Mouse (Mus musculus): ENCODE data around the gene Gm45716. TPM values are rescaled to one million over a fixed set of nuclear protein-coding genes. Genes with fewer than 3 reads are reported as not detected.

The Gm45716 gene
- total and polyA plus RNA-seq, 2 experiments from 2014 or later: 10.0 to 23.6 TPM

DNA sequence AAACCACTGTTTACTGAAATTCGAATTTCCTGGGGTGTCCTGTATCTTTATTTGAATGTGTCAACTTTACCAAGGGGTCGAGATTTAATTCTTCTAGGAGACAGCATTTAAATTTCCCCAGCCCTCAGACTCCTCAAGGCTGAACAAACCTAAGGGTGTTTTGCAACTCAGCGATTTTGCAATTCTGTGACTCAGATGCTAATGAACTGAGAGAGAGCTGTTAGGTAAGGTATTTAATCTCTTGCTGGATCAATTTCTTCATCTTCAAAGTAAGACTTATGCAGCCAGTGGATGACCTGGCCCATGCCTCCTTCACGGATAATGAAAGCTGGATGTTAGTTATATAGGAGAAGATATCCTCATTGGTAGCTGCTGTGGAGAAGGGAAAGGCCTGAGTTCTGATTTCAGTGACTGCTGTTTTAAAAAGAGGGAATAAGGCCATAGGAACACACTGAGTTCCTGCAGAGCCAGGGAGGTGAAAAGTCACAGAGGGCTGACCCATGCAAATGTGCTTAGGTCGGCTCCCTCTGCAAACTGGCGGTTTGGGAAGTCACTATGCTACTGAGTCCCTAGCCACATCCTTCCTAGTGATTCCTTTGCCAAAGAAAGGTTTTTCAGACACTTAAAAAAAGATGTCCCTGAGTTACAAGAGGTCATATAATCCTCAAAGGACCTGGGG, 53.3 kb downstream of the Gm45716 start:
- H3K4me3 ChIP-seq (ENCODE audit: low read depth, low read length): no peak overlapping the region
- H3K36me3 ChIP-seq (ENCODE audit: insufficient read depth, low read length): no peaks in the 10 kb centered on the region
- no peak for ATAC-seq (ENCODE audit: low FRiP score)
- 24% methylated on average over 6 of the region's 6 CpGs for WGBS
- H3K27ac ChIP-seq (ENCODE audit: low read depth, low read length): no peak overlapping the region
- no peak for TF ChIP-seq CTCF (IDR thresholded peaks at IDR 0.05)
- no peaks in the 10 kb centered on the region for H3K27me3 ChIP-seq (ENCODE audit: insufficient read depth, low read length)
- H3K9me3 ChIP-seq (ENCODE audit: low read length): no peaks in the 10 kb centered on the region
- no peaks in the 10 kb centered on the region for H3K4me1 ChIP-seq (ENCODE audit: insufficient read depth, low read length)
- H3K4me2 ChIP-seq (ENCODE audit: low read depth, low read length, poor library complexity, severe bottlenecking): no peak overlapping the region
- DNase-seq (ENCODE audit: low spot score): no peak
- no peak overlapping the region for H3K9ac ChIP-seq (replicated peaks; ENCODE audit: low read length, poor library complexity, severe bottlenecking)

- no peaks in the 10 kb centered on the region for H3K4me1 ChIP-seq (ENCODE audit: insufficient read depth, low read length)
- 95% methylated on average over 2 of the region's 2 CpGs for WGBS
- no peaks in the 10 kb centered on the region for H3K9me3 ChIP-seq (ENCODE audit: low read length)
- no peak overlapping the region for H3K4me3 ChIP-seq (ENCODE audit: low read depth, low read length)
- H3K27me3 ChIP-seq (ENCODE audit: insufficient read depth, low read length): no peaks in the 10 kb centered on the region
- H3K27ac ChIP-seq (ENCODE audit: low read depth, low read length): no peak overlapping the region
- no peak overlapping the region for H3K9ac ChIP-seq (replicated peaks; ENCODE audit: low read length, poor library complexity, severe bottlenecking)
- ATAC-seq (ENCODE audit: low FRiP score) (no peak), DNase-seq (ENCODE audit: low spot score) (no peak)
- no peak overlapping the region for H3K4me2 ChIP-seq (ENCODE audit: low read depth, low read length, poor library complexity, severe bottlenecking)
- H3K36me3 ChIP-seq (ENCODE audit: insufficient read depth, low read length): no peaks in the 10 kb centered on the region
- TF ChIP-seq CTCF (IDR thresholded peaks at IDR 0.05): no peak
These were observed 54.4 kb downstream of the Gm45716 start for GRCm38 (mm10) chr11:90241874-90242273.

- Histone ChIP-seq H3K4me2 (ENCODE audit: low read depth, low read length, poor library complexity, severe bottlenecking) (no peak overlapping the region), H3K9me3 (ENCODE audit: low read length) (no peaks in the 10 kb centered on the region), H3K4me1 (ENCODE audit: insufficient read depth, low read length) (no peaks in the 10 kb centered on the region), H3K27ac (ENCODE audit: low read depth, low read length) (no peak overlapping the region), H3K4me3 (ENCODE audit: low read depth, low read length) (no peak overlapping the region), H3K27me3 (ENCODE audit: insufficient read depth, low read length) (no peaks in the 10 kb centered on the region), H3K36me3 (ENCODE audit: insufficient read depth, low read length) (no peaks in the 10 kb centered on the region), H3K9ac (replicated peaks; ENCODE audit: low read length, poor library complexity, severe bottlenecking) (no peak overlapping the region)
- WGBS: 88% methylated on average over 2 of the region's 2 CpGs
- no peak for ATAC-seq (ENCODE audit: low FRiP score)
- no peak for DNase-seq (ENCODE audit: low spot score)
- no peak for TF ChIP-seq CTCF (IDR thresholded peaks at IDR 0.05)
These were observed 55.8 kb downstream of the Gm45716 start for GRCm38 (mm10) chr11:90243300-90243699.

- no peaks in the 10 kb centered on the region for H3K36me3 ChIP-seq (ENCODE audit: insufficient read depth, low read length)
- H3K9ac ChIP-seq (replicated peaks; ENCODE audit: low read length, poor library complexity, severe bottlenecking): no peak overlapping the region
- H3K4me2 ChIP-seq (ENCODE audit: low read depth, low read length, poor library complexity, severe bottlenecking): no peak overlapping the region
- no peak for TF ChIP-seq CTCF (IDR thresholded peaks at IDR 0.05)
- no peaks in the 10 kb centered on the region for H3K9me3 ChIP-seq (ENCODE audit: low read length)
- DNase-seq (ENCODE audit: low spot score): no peak
- H3K27me3 ChIP-seq (ENCODE audit: insufficient read depth, low read length): no peaks in the 10 kb centered on the region
- H3K4me1 ChIP-seq (ENCODE audit: insufficient read depth, low read length): no peaks in the 10 kb centered on the region
- ATAC-seq (ENCODE audit: low FRiP score): no peak
- H3K4me3 ChIP-seq (ENCODE audit: low read depth, low read length): no peak overlapping the region
- 84% methylated on average over 6 of the region's 6 CpGs for WGBS
- no peak overlapping the region for H3K27ac ChIP-seq (ENCODE audit: low read depth, low read length)
These were observed 58.1 kb downstream of the Gm45716 start for GRCm38 (mm10) chr11:90245630-90246029.

GRCm38 (mm10) chr11:90246676-90247075, 59.2 kb downstream of the Gm45716 start:
- Histone ChIP-seq H3K4me2 (ENCODE audit: low read depth, low read length, poor library complexity, severe bottlenecking) (no peak overlapping the region), H3K4me3 (ENCODE audit: low read depth, low read length) (no peak overlapping the region), H3K27ac (ENCODE audit: low read depth, low read length) (no peak overlapping the region), H3K4me1 (ENCODE audit: insufficient read depth, low read length) (0 out of 2 replicates have a peak, but pooled peaks cover 2% of the 10 kb centered on the region), H3K9ac (replicated peaks; ENCODE audit: low read length, poor library complexity, severe bottlenecking) (no peak overlapping the region), H3K36me3 (ENCODE audit: insufficient read depth, low read length) (no peaks in the 10 kb centered on the region), H3K27me3 (ENCODE audit: insufficient read depth, low read length) (no peaks in the 10 kb centered on the region), H3K9me3 (ENCODE audit: low read length) (no peaks in the 10 kb centered on the region)
- DNase-seq (ENCODE audit: low spot score): no peak
- ATAC-seq (ENCODE audit: low FRiP score): no peak
- 87% methylated on average over 4 of the region's 4 CpGs for WGBS
- no peak for TF ChIP-seq CTCF (IDR thresholded peaks at IDR 0.05)

- Histone ChIP-seq H3K4me2 (ENCODE audit: low read depth, low read length, poor library complexity, severe bottlenecking) (no peak overlapping the region), H3K36me3 (ENCODE audit: insufficient read depth, low read length) (no peaks in the 10 kb centered on the region), H3K4me3 (ENCODE audit: low read depth, low read length) (no peak overlapping the region), H3K4me1 (ENCODE audit: insufficient read depth, low read length) (0 out of 2 replicates have a peak, but pooled peaks cover 3% of the 10 kb centered on the region), H3K9ac (replicated peaks; ENCODE audit: low read length, poor library complexity, severe bottlenecking) (no peak overlapping the region), H3K27ac (ENCODE audit: low read depth, low read length) (no peak overlapping the region), H3K9me3 (ENCODE audit: low read length) (no peaks in the 10 kb centered on the region), H3K27me3 (ENCODE audit: insufficient read depth, low read length) (no peaks in the 10 kb centered on the region)
- whole genome bisulfite sequencing: 66% methylated on average over 4 of the region's 4 CpGs
- DNase-seq (ENCODE audit: low spot score) (no peak), ATAC-seq (ENCODE audit: low FRiP score) (no peak)
- TF ChIP-seq CTCF (IDR thresholded peaks at IDR 0.05): no peak
These were observed 60.3 kb downstream of the Gm45716 start for GRCm38 (mm10) chr11:90247793-90248192.
